Mouse (Mus musculus): ENCODE measurements around the gene Hhat. TPM values are rescaled to one million over a fixed set of nuclear protein-coding genes. Genes with fewer than 3 reads are reported as not detected.

The Hhat gene
- total RNA-seq, 2 experiments from 2014 or later, result 0.99 to 1.1 TPM

- ATAC-seq (ENCODE audit: poor library complexity, severe bottlenecking), result peak; percentile 62
Observed at GRCm38 (mm10) chr1:192745240-192746101, 25.6 kb downstream of the Hhat start.

DNA sequence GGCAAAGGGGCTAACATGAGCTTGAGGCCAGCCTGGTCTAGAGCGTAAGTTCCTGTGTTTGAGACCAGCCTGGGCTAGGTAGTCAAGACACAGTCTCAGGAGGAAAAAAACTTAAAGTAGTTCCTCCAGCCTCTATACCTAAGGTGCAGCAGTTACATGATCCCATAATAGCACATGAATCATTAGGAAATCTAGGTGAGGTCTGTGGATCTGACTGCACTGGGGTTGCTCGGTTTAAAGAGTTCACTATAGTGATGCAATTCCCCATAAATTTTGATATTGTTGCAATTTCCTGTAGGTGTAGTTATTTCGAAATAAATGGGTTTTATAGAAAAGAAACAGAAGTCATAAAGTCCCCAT lies 26.2 kb downstream of the Hhat start:
- ATAC-seq (ENCODE audit: poor library complexity, severe bottlenecking), result peak; percentile 7; the same call in 1 of the 2 replicates

- ATAC-seq (ENCODE audit: poor library complexity, severe bottlenecking), result no peak
Observed at GRCm38 (mm10) chr1:192742394-192743251, 28.4 kb downstream of the Hhat start.

GRCm38 (mm10) chr1:192741896-192742295 lies 29.1 kb downstream of the Hhat start:
- ATAC-seq (ENCODE audit: poor library complexity, severe bottlenecking), result no peak

DNA sequence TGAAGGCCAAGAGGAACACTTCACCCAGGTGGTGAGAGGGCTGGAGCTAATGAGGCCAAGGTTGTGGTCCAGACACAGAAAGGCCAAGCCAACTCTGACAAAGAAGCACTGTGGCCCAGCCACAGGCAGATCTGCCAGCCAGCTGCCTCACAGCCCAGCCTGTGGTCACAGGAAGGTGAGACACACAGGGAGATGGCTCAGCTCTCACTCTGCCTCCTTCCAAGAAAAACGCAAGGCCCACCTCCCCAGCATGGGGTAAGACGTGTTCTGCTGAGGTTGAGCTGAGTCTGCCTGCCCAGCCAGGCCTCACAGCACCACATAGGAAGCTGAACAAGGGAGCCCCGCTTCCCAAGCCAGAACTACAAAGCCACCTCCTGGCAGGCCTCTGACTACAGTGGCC lies 34.5 kb downstream of the Hhat start:
- ATAC-seq (ENCODE audit: poor library complexity, severe bottlenecking), result peak; percentile 5; the same call in 1 of the 2 replicates

GRCm38 (mm10) chr1:192736002-192736426 lies 35.0 kb downstream of the Hhat start:
- ATAC-seq (ENCODE audit: poor library complexity, severe bottlenecking), result peak; percentile 80

DNA sequence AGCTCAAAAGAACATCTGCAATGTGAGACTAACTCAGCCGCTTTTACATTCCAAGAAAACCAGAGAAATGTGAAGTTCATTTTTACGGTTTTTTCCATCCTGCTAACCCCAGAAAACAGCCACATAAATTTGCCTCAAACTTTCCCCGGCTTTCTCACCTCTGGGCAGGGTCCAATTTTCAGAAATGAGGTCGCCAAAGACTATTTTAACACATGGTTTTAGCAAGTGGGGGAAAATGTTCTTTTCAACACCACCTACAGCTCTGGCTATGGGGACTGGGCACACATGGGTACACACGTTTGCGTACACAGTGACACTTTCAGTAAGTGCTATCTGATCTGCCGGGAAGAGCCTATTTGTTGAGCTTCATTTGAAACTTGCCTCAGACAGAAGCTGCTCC lies 40.5 kb downstream of the Hhat start:
- no peak for ATAC-seq (ENCODE audit: poor library complexity, severe bottlenecking)

DNA sequence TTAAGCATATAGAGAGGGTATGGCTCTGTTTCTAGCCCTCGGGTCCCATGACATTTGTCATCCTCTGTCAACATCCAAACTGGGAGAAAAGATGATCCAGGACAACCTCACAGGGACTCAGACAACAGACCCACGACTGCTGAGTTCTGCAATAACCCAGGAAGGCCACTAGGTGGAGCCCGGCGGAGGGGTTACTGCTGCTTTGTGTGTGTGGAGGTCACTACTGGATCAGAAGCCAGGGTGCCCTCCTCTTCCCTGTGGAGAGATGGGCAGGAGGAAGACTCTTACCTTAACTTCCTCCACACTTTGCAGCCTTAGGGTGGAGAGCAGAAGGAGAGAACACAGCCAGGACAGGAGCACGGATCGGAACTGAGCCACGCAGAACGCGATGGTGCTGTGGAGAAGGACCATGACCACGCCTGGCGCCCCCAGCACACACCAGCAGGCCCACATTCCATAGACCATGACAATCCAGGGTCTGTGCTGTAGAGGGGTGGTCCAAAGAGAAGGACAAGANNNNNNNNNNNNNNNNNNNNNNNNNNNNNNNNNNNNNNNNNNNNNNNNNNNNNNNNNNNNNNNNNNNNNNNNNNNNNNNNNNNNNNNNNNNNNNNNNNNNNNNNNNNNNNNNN lies 43.9 kb downstream of the Hhat start:
- peak; percentile 86 for ATAC-seq (ENCODE audit: poor library complexity, severe bottlenecking)

- peak; percentile 43; the same call in 1 of the 2 replicates for ATAC-seq (ENCODE audit: poor library complexity, severe bottlenecking)
Observed at GRCm38 (mm10) chr1:192722147-192722546, 48.9 kb downstream of the Hhat start.

DNA sequence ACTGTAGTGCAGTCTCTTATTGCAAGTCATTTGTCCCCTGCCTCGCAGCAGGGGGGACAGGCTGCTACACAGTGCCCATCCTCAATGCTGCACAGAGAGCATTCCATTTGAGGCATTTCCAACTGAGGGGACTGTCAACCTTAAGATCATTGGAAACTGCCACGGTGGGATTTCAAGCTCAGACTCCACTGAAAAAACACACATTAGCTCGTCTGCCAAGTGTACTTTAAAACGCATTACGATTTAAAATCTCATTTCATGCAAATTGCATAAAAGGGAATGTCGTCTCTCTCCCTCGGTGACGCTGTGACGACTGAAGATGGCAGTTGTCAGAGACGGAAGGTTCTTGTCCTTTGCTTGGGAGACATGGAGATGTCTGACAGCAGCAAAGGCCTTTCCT lies 50.9 kb downstream of the Hhat start:
- no peak for ATAC-seq (ENCODE audit: poor library complexity, severe bottlenecking)

DNA sequence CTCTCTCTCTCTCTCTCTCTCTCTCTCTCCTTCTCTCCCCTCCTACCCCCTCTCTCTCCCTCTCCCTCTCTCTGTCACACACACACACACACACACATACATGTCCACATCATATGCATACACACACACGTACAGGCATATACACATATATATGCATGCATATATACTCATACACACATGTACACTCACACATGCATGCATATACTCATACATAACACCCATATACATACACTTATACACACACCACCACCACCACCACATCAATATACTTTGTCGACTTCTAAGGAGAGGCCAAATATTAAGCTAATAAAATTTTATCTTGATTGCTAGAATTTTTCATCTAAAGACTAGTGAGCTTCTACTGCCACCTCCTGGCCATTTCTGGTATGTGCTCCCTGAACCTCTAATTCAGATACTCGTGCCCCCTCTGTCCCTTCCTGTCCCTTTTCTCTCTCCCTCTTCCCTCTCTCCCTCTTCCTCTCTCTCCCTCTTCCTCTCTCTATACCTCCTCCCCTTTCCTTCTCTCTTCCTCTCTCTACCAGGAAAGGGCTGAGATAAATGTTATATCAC lies 59.2 kb downstream of the Hhat start:
- ATAC-seq (ENCODE audit: poor library complexity, severe bottlenecking), result peak; percentile 70

GRCm38 (mm10) chr1:192700339-192701073 lies 70.5 kb downstream of the Hhat start:
- ATAC-seq (ENCODE audit: poor library complexity, severe bottlenecking), result no peak

- ATAC-seq (ENCODE audit: poor library complexity, severe bottlenecking), result peak; percentile 53
Observed at GRCm38 (mm10) chr1:192699101-192699500, 71.9 kb downstream of the Hhat start.

DNA sequence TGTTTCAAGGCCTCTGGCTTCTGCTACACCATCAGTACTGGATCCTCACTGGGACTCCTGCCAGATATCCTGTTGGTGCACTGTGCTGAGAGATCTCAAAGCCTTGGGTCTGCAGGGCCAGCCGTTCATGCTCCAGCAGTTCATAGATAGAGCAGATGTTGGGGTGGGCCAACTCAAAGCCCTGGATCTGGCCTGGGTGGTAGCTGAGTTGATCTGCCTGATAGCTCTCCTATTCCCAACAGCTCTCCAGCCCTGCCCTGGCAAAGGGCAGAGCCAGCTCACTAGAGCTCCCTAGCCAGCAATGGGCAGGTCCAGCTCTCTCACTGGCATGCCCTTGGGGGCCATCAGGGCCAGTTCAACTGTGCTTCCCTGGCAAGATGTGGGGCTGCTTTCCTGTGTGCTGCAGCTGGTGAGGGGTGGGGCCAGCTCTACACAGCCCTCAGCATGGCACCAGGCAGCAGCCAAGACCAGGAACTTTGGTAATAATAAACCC lies 74.6 kb downstream of the Hhat start:
- ATAC-seq (ENCODE audit: poor library complexity, severe bottlenecking), result no peak

GRCm38 (mm10) chr1:192693644-192694043 lies 77.4 kb downstream of the Hhat start:
- no peak for ATAC-seq (ENCODE audit: poor library complexity, severe bottlenecking)

DNA sequence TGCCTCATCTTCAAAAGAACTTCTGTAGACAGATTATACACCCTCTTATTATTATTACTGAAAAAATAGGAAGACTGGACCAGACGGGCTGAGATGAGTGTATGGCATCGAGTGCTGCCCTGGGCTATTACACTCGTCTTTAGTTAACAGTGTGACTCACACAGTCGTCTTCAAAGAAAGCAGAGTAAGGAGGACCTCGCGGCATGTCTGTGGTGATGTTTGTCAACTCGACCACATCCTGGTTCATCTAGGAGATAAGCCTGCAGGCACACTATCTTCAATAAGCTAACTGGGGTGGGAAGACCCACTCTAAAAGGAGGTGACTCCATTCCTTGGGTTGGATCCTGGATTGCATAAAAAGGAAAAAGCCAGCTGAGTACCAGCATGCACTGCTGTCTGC lies 78.0 kb downstream of the Hhat start:
- peak; percentile 68 for ATAC-seq (ENCODE audit: poor library complexity, severe bottlenecking)

- no peak for ATAC-seq (ENCODE audit: poor library complexity, severe bottlenecking)
Observed at GRCm38 (mm10) chr1:192682219-192682951, 88.6 kb downstream of the Hhat start.

DNA sequence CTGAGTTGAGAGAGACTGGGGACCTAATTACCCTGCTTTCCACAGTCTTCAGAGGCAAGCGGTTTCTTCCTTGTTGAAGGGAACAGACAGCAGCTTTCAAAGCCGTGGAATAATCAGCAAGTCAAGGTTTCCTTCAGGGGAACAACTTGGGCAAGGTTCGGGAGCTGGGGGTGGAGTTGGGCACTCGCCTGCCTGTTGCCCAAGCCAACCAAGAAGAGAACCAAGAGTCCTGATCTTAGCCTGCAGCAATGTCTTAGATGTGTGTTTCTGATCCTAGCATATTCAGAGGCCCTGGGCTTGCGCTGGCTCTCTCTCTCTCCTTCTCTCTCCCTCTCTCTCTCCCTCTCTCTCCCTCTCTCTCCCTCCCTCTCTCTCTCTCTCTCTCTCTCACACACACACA lies 93.8 kb downstream of the Hhat start:
- no peak for ATAC-seq (ENCODE audit: poor library complexity, severe bottlenecking)

- ATAC-seq (ENCODE audit: poor library complexity, severe bottlenecking), result no peak
Observed at GRCm38 (mm10) chr1:192663608-192664007, 107.4 kb downstream of the Hhat start.

Data from megakaryocyte, adult 5-6 weeks (primary cell).